Mouse (Mus musculus): ENCODE data around the gene Nln. TPM values are rescaled to one million over a fixed set of nuclear protein-coding genes. Genes with fewer than 3 reads are reported as not detected.

Gene Nln
- polyA plus RNA-seq, 1 experiment: 2.6 TPM

DNA sequence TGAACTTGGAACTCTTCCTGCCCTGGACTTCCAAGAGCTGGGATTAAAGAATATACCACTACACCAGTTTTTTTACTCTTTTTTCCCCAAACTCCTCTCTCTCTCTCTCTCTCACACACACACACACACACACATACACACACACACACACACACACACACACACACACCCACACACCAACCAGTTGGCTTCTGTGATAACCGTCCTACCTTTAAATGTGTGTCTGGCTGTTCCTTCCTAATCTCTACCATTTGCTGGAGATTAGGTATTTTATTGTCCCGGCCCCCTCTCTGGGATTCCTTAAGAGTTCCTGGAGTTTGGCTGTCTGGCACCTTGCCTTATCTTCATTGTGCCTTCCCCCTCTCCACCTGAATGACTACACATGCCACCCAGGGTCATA lies 24.8 kb downstream of the Nln start:
- Histone ChIP-seq H3K36me3 (ENCODE audit: control insufficient read depth, insufficient read depth, low read length) (no peaks in the 10 kb centered on the region), H3K27ac (ENCODE audit: control insufficient read depth, insufficient read depth, low read length) (no peak overlapping the region), H3K4me3 (ENCODE audit: control insufficient read depth, insufficient read depth, low read length) (no peak overlapping the region), H3K4me1 (replicated peaks; ENCODE audit: control insufficient read depth, insufficient read depth, low read length) (no peaks in the 10 kb centered on the region), H3K27me3 (ENCODE audit: control insufficient read depth, insufficient read depth, low read length) (no peaks in the 10 kb centered on the region)
- DNase-seq: no peak
- WGBS: 92% methylated on average over 2 of the region's 2 CpGs
- no peak for TF ChIP-seq POLR2A (IDR thresholded peaks at IDR 0.05; ENCODE audit: control insufficient read depth, extremely low read depth, insufficient read depth, low read length, poor library complexity)
- TF ChIP-seq CTCF (IDR thresholded peaks at IDR 0.05; ENCODE audit: borderline replicate concordance, control insufficient read depth, extremely low read depth, insufficient read depth, low read length, poor library complexity): no peak

- Histone ChIP-seq H3K4me3 (ENCODE audit: control insufficient read depth, insufficient read depth, low read length) (no peak overlapping the region), H3K27ac (ENCODE audit: control insufficient read depth, insufficient read depth, low read length) (no peak overlapping the region), H3K4me1 (replicated peaks; ENCODE audit: control insufficient read depth, insufficient read depth, low read length) (no peaks in the 10 kb centered on the region), H3K36me3 (ENCODE audit: control insufficient read depth, insufficient read depth, low read length) (no peaks in the 10 kb centered on the region), H3K27me3 (ENCODE audit: control insufficient read depth, insufficient read depth, low read length) (no peaks in the 10 kb centered on the region)
- no peak for DNase-seq
- 98% methylated on average over 7 of the region's 7 CpGs for WGBS
- TF ChIP-seq POLR2A (IDR thresholded peaks at IDR 0.05; ENCODE audit: control insufficient read depth, extremely low read depth, insufficient read depth, low read length, poor library complexity) (no peak), CTCF (IDR thresholded peaks at IDR 0.05; ENCODE audit: borderline replicate concordance, control insufficient read depth, extremely low read depth, insufficient read depth, low read length, poor library complexity) (no peak)
Measured at GRCm38 (mm10) chr13:104082504-104082903, 26.9 kb downstream of the Nln start.

GRCm38 (mm10) chr13:104076993-104077392 lies 32.4 kb downstream of the Nln start:
- Histone ChIP-seq H3K4me1 (replicated peaks; ENCODE audit: control insufficient read depth, insufficient read depth, low read length) (peaks cover 6% of the 10 kb centered on the region), H3K27me3 (ENCODE audit: control insufficient read depth, insufficient read depth, low read length) (no peaks in the 10 kb centered on the region), H3K36me3 (ENCODE audit: control insufficient read depth, insufficient read depth, low read length) (no peaks in the 10 kb centered on the region), H3K27ac (ENCODE audit: control insufficient read depth, insufficient read depth, low read length) (no peak overlapping the region), H3K4me3 (ENCODE audit: control insufficient read depth, insufficient read depth, low read length) (no peak overlapping the region)
- no peak for DNase-seq
- TF ChIP-seq POLR2A (IDR thresholded peaks at IDR 0.05; ENCODE audit: control insufficient read depth, extremely low read depth, insufficient read depth, low read length, poor library complexity) (no peak), CTCF (IDR thresholded peaks at IDR 0.05; ENCODE audit: borderline replicate concordance, control insufficient read depth, extremely low read depth, insufficient read depth, low read length, poor library complexity) (no peak)
- WGBS: 95% methylated on average over 6 of the region's 6 CpGs

DNA sequence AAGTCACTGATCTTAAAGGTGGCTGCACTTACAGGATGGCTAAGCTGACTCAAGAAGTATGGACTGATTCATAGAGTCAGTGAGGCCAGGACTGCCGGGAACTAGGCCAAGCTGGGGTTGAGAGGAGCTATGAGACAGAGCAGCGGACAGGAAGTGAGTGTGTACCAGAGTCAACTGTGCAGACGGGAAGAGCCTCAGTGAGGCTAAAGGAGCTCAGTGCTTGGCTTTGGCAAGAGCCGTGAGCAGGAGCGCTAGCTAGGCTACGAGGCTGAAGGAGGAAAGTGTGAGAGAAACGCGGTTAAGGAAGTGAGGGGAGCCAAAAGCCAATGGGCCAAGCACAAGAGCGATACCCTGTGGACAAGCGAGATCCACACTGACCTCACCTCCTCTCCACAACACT lies 34.7 kb downstream of the Nln start:
- Histone ChIP-seq H3K36me3 (ENCODE audit: control insufficient read depth, insufficient read depth, low read length) (no peaks in the 10 kb centered on the region), H3K4me1 (replicated peaks; ENCODE audit: control insufficient read depth, insufficient read depth, low read length) (peaks cover 6% of the 10 kb centered on the region), H3K27me3 (ENCODE audit: control insufficient read depth, insufficient read depth, low read length) (no peaks in the 10 kb centered on the region), H3K27ac (ENCODE audit: control insufficient read depth, insufficient read depth, low read length) (no peak overlapping the region), H3K4me3 (ENCODE audit: control insufficient read depth, insufficient read depth, low read length) (no peak overlapping the region)
- 31% methylated on average over 10 of the region's 10 CpGs for WGBS
- TF ChIP-seq CTCF (IDR thresholded peaks at IDR 0.05; ENCODE audit: borderline replicate concordance, control insufficient read depth, extremely low read depth, insufficient read depth, low read length, poor library complexity) (no peak), POLR2A (IDR thresholded peaks at IDR 0.05; ENCODE audit: control insufficient read depth, extremely low read depth, insufficient read depth, low read length, poor library complexity) (no peak)
- DNase-seq: peak; percentile 7

- no peak overlapping the region for H3K4me3 ChIP-seq (ENCODE audit: control insufficient read depth, insufficient read depth, low read length)
- H3K27me3 ChIP-seq (ENCODE audit: control insufficient read depth, insufficient read depth, low read length): no peaks in the 10 kb centered on the region
- TF ChIP-seq CTCF (IDR thresholded peaks at IDR 0.05; ENCODE audit: borderline replicate concordance, control insufficient read depth, extremely low read depth, insufficient read depth, low read length, poor library complexity) (no peak), POLR2A (IDR thresholded peaks at IDR 0.05; ENCODE audit: control insufficient read depth, extremely low read depth, insufficient read depth, low read length, poor library complexity) (no peak)
- 95% methylated on average over 8 of the region's 8 CpGs for WGBS
- H3K4me1 ChIP-seq (replicated peaks; ENCODE audit: control insufficient read depth, insufficient read depth, low read length): peaks cover 6% of the 10 kb centered on the region
- H3K36me3 ChIP-seq (ENCODE audit: control insufficient read depth, insufficient read depth, low read length): no peaks in the 10 kb centered on the region
- no peak for DNase-seq
- H3K27ac ChIP-seq (ENCODE audit: control insufficient read depth, insufficient read depth, low read length): no peak overlapping the region
Measured at GRCm38 (mm10) chr13:104074230-104074629, 35.2 kb downstream of the Nln start.

- Histone ChIP-seq H3K27me3 (ENCODE audit: control insufficient read depth, insufficient read depth, low read length) (no peaks in the 10 kb centered on the region), H3K36me3 (ENCODE audit: control insufficient read depth, insufficient read depth, low read length) (no peaks in the 10 kb centered on the region)
Measured at GRCm38 (mm10) chr13:104072351-104072750, 37.1 kb downstream of the Nln start.

GRCm38 (mm10) chr13:104070703-104071102 lies 38.7 kb downstream of the Nln start:
- H3K36me3 ChIP-seq (ENCODE audit: control insufficient read depth, insufficient read depth, low read length): no peaks in the 10 kb centered on the region
- no peak for DNase-seq
- TF ChIP-seq CTCF (IDR thresholded peaks at IDR 0.05; ENCODE audit: borderline replicate concordance, control insufficient read depth, extremely low read depth, insufficient read depth, low read length, poor library complexity) (no peak), POLR2A (IDR thresholded peaks at IDR 0.05; ENCODE audit: control insufficient read depth, extremely low read depth, insufficient read depth, low read length, poor library complexity) (no peak)
- H3K27me3 ChIP-seq (ENCODE audit: control insufficient read depth, insufficient read depth, low read length): no peaks in the 10 kb centered on the region
- no peak overlapping the region for H3K4me3 ChIP-seq (ENCODE audit: control insufficient read depth, insufficient read depth, low read length)
- WGBS: 80% methylated on average over 3 of the region's 3 CpGs
- no peak overlapping the region for H3K27ac ChIP-seq (ENCODE audit: control insufficient read depth, insufficient read depth, low read length)
- H3K4me1 ChIP-seq (replicated peaks; ENCODE audit: control insufficient read depth, insufficient read depth, low read length): peaks cover 6% of the 10 kb centered on the region

More at GRCm38 (mm10) chr13:104072351-104072750, 37.1 kb downstream of the Nln start:
- no peak overlapping the region for H3K27ac ChIP-seq (ENCODE audit: control insufficient read depth, insufficient read depth, low read length)
- no peak for TF ChIP-seq POLR2A (IDR thresholded peaks at IDR 0.05; ENCODE audit: control insufficient read depth, extremely low read depth, insufficient read depth, low read length, poor library complexity)
- no peak for TF ChIP-seq CTCF (IDR thresholded peaks at IDR 0.05; ENCODE audit: borderline replicate concordance, control insufficient read depth, extremely low read depth, insufficient read depth, low read length, poor library complexity)
- no peak for DNase-seq
- H3K4me1 ChIP-seq (replicated peaks; ENCODE audit: control insufficient read depth, insufficient read depth, low read length): peaks cover 6% of the 10 kb centered on the region
- 94% methylated on average over 9 of the region's 9 CpGs for WGBS
- no peak overlapping the region for H3K4me3 ChIP-seq (ENCODE audit: control insufficient read depth, insufficient read depth, low read length)

Measured in thymus, adult 2 months (tissue).